Mouse (Mus musculus): ENCODE results near the gene C1qtnf4.

GRCm38 (mm10) chr2:90875239-90875638 is 10.4 kb upstream of the C1qtnf4 start:
- TF ChIP-seq CTCF (IDR thresholded peaks at IDR 0.05; ENCODE audit: control insufficient read depth, insufficient read depth, low read length) (no peak), POLR2A (IDR thresholded peaks at IDR 0.05; ENCODE audit: borderline replicate concordance, control insufficient read depth, low read depth, low read length) (no peak)

Data from bone marrow, adult 2 months (tissue).